Mouse (Mus musculus) cerebellum, adult 2 months (tissue): Measurements from ENCODE around the gene Dcpp2.

Experiments used
- CTCF ChIP-seq: fragments of 200-500 bp; IDR thresholded peaks from 2 replicates; pipeline ENCODE4 v1.5.1; 2011; ENCODE audit warnings: low read depth, mild to moderate bottlenecking, control low read depth, low read length, moderate library complexity, borderline replicate concordance; ENCODE audit not compliant: insufficient read depth
- POLR2A ChIP-seq: fragments of 200-500 bp; IDR thresholded peaks from 2 replicates; pipeline ENCODE4 v1.6.1; 2011; ENCODE audit warnings: low read length, control low read depth, borderline replicate concordance; ENCODE audit not compliant: insufficient read depth

- TF ChIP-seq CTCF (no peak), POLR2A (no peak)
These were observed 17.8 kb upstream of the Dcpp2 start for GRCm38 (mm10) chr17:23862926-23863325.
